Mouse (Mus musculus) heart, adult 2 months (tissue): ENCODE results near the gene Dusp15. TPM values are rescaled to one million over a fixed set of nuclear protein-coding genes. Genes with fewer than 3 reads are reported as not detected.

Source experiments
- DNase-seq, 2 experiments: peaks; one replicate each; pipeline ENCODE4 v3.0.0; 2021
- H3K27ac ChIP-seq: fragments of 200-600 bp; 2 replicates; pipeline ENCODE4 v1.8.1; 2022
- H3K27me3 ChIP-seq: fragments of 200-500 bp; 2 replicates; pipeline ENCODE4 v1.6.1; 2012; ENCODE audit warnings: mild to moderate bottlenecking, low read length, inconsistent platforms, mixed read lengths; ENCODE audit not compliant: control insufficient read depth, insufficient read depth
- H3K36me3 ChIP-seq: fragments of 200-500 bp; 2 replicates; pipeline ENCODE4 v1.6.1; 2012; ENCODE audit warnings: low read length, inconsistent platforms; ENCODE audit not compliant: control insufficient read depth, insufficient read depth
- H3K4me1 ChIP-seq: fragments of 200-500 bp; 2 replicates; pipeline ENCODE4 v1.6.1; 2011; ENCODE audit warnings: low read length; ENCODE audit not compliant: control insufficient read depth, insufficient read depth
- H3K4me3 ChIP-seq: fragments of 200-600 bp; 2 replicates; pipeline ENCODE4 v1.8.1; 2022
- H3K79me2 ChIP-seq: fragments of 200-500 bp; replicated peaks from 2 replicates; pipeline ENCODE4 v1.6.1; 2012; ENCODE audit warnings: mild to moderate bottlenecking, inconsistent platforms, low read length, moderate library complexity, mixed read lengths; ENCODE audit not compliant: control insufficient read depth, insufficient read depth
- H3K9ac ChIP-seq: fragments of 200-500 bp; 2 replicates; pipeline ENCODE4 v1.6.1; 2012; ENCODE audit warnings: low read depth, mild to moderate bottlenecking, control low read depth, inconsistent platforms, low read length, mixed read lengths
- CTCF ChIP-seq: fragments of 200-600 bp; IDR thresholded peaks from 2 replicates; pipeline ENCODE4 v1.8.1; 2022; ENCODE audit warnings: antibody characterized with exemption, mild to moderate bottlenecking, moderate library complexity
- EP300 ChIP-seq: fragments of 200-500 bp; IDR thresholded peaks from 2 replicates; pipeline ENCODE4 v1.6.1; 2011; ENCODE audit warnings: low read depth, low read length, control low read depth; ENCODE audit not compliant: insufficient read depth
- POLR2A ChIP-seq: fragments of 200-500 bp; IDR thresholded peaks from 2 replicates; pipeline ENCODE4 v1.6.1; 2011; ENCODE audit warnings: mild to moderate bottlenecking, low read depth, low read length, control low read depth; ENCODE audit not compliant: insufficient read depth
- WGBS: fragments of 180-500 bp; shearing (Covaris S2); methylation state at CpG from one replicate; pipeline ENCODE4 v1.1.7; 2018; 5-methylcytosine and 5-hydroxymethylcytosine counted together
- intact Hi-C: fragments of 180-260 bp; cut with DNase I; formaldehyde crosslinking; loops from one replicate; pipeline ENCODE4 v1.15.1; 2025
- polyA plus RNA-seq: library from polyadenylated mRNA; depleted of rRNA; stranded (reverse); fragments of >200 nt; gene quantifications from 2 replicates; pipeline ENCODE4 v1.2.3, GENCODE M21; 2012
- total RNA-seq, 2 experiments: library from RNA; stranded (reverse); gene quantifications; 2 replicates each; pipeline ENCODE4 v1.2.3; 2021

Gene Dusp15
- total and polyA plus RNA-seq, 3 experiments: 0.25 TPM; not detected in 2

DNA sequence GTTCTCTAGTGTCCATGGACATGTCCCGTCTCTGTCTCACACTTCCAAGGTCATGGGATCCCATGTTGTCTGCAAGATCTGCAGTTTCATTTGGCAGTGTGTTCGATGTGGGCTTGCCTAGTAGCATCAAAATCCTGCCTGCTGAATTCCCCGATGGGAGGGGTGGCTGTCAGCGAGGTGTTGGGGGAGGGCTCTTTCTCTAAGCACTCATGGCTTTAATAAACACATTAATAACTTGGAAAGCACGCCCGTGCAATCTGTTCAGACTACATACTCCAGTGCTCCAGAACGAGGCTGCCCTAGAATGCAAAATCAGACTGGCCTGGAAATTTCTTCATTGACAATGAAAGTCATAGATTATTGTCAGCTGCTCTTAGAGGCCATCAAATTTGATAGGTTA, 4.4 kb downstream of the Dusp15 start:
- WGBS: 49% methylated on average over 7 of the region's 7 CpGs
- Histone ChIP-seq H3K9ac (no peak overlapping the region), H3K4me1 (no peaks in the 10 kb centered on the region; the same call in 1 of the 2 replicates), H3K79me2 (no peaks in the 10 kb centered on the region), H3K27me3 (peaks cover 17% of the 10 kb centered on the region), H3K27ac (no peak overlapping the region), H3K4me3 (no peak overlapping the region), H3K36me3 (no peaks in the 10 kb centered on the region)
- intact Hi-C loops: no loop called here
- no peak for DNase-seq
- TF ChIP-seq EP300 (no peak), CTCF (no peak), POLR2A (no peak)

DNA sequence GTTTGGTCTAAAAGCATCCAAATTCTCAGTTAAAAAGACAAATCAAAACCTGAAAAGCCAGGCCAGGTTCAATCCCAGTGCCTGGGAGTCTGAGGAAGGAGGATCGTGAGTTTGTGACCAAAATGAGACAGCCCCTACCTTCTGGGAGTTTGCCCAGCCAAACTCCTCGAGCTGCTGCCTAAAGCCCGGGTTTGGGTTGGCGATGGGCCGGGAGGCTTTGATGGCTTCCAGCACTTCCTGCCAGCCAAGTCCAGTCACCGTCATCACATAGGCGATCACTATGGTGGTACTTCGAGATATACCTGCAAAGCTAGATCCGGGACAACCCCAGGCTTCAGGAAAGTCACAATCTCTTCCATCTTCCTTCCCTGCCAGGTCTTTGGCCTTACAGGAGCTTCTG, 7.5 kb downstream of the Dusp15 start:
- TF ChIP-seq CTCF (no peak), POLR2A (no peak), EP300 (no peak)
- no peaks in the 10 kb centered on the region for H3K4me1 ChIP-seq
- no peaks in the 10 kb centered on the region for H3K36me3 ChIP-seq
- WGBS: 38% methylated on average over 9 of the region's 9 CpGs
- H3K4me3 ChIP-seq: no peak overlapping the region
- peaks cover 4% of the 10 kb centered on the region; the same call in 1 of the 2 replicates for H3K27me3 ChIP-seq
- H3K27ac ChIP-seq: no peak overlapping the region
- H3K79me2 ChIP-seq: no peaks in the 10 kb centered on the region
- H3K9ac ChIP-seq: no peak overlapping the region
- intact Hi-C loops: loop anchor here (5.0 kb wide), 1 partner anchor 37 kb away; no protein-coding TSS in a partner anchor
- no peak for DNase-seq

GRCm38 (mm10) chr2:152943568-152943967, 7.9 kb downstream of the Dusp15 start:
- 11% methylated on average over 8 of the region's 8 CpGs for WGBS
- Histone ChIP-seq H3K27me3 (peaks cover 4% of the 10 kb centered on the region; the same call in 1 of the 2 replicates), H3K4me3 (no peak overlapping the region), H3K4me1 (no peaks in the 10 kb centered on the region), H3K9ac (no peak overlapping the region), H3K79me2 (no peaks in the 10 kb centered on the region), H3K36me3 (no peaks in the 10 kb centered on the region), H3K27ac (no peak overlapping the region)
- no peak for TF ChIP-seq EP300
- no peak for TF ChIP-seq POLR2A
- TF ChIP-seq CTCF: no peak
- no peak for DNase-seq
- intact Hi-C loops: loop anchor here (5.0 kb wide), 1 partner anchor 36 kb away; no protein-coding TSS in a partner anchor

- Histone ChIP-seq H3K9ac (no peak overlapping the region), H3K27me3 (peaks cover 4% of the 10 kb centered on the region; the same call in 1 of the 2 replicates), H3K4me3 (peak overlapping the region; percentile 28), H3K36me3 (no peaks in the 10 kb centered on the region), H3K79me2 (no peaks in the 10 kb centered on the region), H3K27ac (no peak overlapping the region), H3K4me1 (no peaks in the 10 kb centered on the region)
- intact Hi-C loops: loop anchor here (5.0 kb wide), 1 partner anchor 36 kb away; no protein-coding TSS in a partner anchor
- no peak for DNase-seq
- TF ChIP-seq POLR2A (no peak), EP300 (no peak), CTCF (no peak)
- WGBS: 2% methylated on average over 63 of the region's 65 CpGs
Observed at GRCm38 (mm10) chr2:152942898-152943515, 8.5 kb downstream of the Dusp15 start.

- no peak for DNase-seq
- no peak overlapping the region for H3K4me3 ChIP-seq
- no peaks in the 10 kb centered on the region for H3K4me1 ChIP-seq
- 23% methylated on average over 7 of the region's 7 CpGs for WGBS
- TF ChIP-seq EP300 (no peak), POLR2A (no peak), CTCF (no peak)
- intact Hi-C loops: loop anchor here (5.0 kb wide), 1 partner anchor 34 kb away; no protein-coding TSS in a partner anchor
- H3K9ac ChIP-seq: no peak overlapping the region
- no peaks in the 10 kb centered on the region for H3K79me2 ChIP-seq
- H3K27ac ChIP-seq: no peak overlapping the region
- H3K27me3 ChIP-seq: peaks cover 4% of the 10 kb centered on the region; the same call in 1 of the 2 replicates
- H3K36me3 ChIP-seq: no peaks in the 10 kb centered on the region
Observed at GRCm38 (mm10) chr2:152941776-152942175, 9.7 kb downstream of the Dusp15 start.

DNA sequence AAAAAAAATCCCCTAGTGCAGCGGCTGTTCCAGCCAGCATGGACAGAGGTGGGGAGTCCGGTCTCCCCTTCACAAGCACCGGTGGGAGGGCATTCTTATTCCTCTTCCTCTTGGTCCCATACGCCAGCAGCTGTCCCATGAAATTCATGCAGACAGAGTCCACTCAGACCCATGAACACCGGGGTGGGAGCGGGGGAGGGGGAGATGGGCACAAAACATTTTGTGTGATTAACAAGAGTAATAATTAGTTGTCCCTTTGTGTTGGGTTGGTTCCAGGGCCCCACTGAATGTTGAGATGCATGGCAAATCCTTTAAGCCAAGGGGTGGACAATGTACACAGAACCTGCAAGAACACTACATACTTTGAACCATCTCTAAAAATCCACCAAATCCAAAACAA, 10.4 kb downstream of the Dusp15 start:
- Histone ChIP-seq H3K4me3 (no peak overlapping the region), H3K27me3 (peaks cover 4% of the 10 kb centered on the region; the same call in 1 of the 2 replicates), H3K4me1 (no peaks in the 10 kb centered on the region), H3K79me2 (no peaks in the 10 kb centered on the region), H3K36me3 (no peaks in the 10 kb centered on the region), H3K27ac (no peak overlapping the region), H3K9ac (no peak overlapping the region)
- DNase-seq: no peak
- intact Hi-C loops: loop anchor here (5.0 kb wide), 1 partner anchor 34 kb away; no protein-coding TSS in a partner anchor
- 70% methylated on average over 6 of the region's 6 CpGs for WGBS
- no peak for TF ChIP-seq EP300
- TF ChIP-seq CTCF: no peak
- no peak for TF ChIP-seq POLR2A
